Mouse (Mus musculus) thymus, adult 2 months (tissue): ENCODE measurements around the gene Chmp2b. TPM values are rescaled to one million over a fixed set of nuclear protein-coding genes. Genes with fewer than 3 reads are reported as not detected.

ENCODE experiments used
- DNase-seq: peaks from one replicate; pipeline ENCODE4 v3.0.0; 2021
- H3K27ac ChIP-seq: fragments of 200-500 bp; 2 replicates; pipeline ENCODE4 v1.5.1; 2012; ENCODE audit warnings: low read length, control low read depth; ENCODE audit not compliant: control insufficient read depth, insufficient read depth
- H3K27me3 ChIP-seq: fragments of 200-500 bp; 2 replicates; pipeline ENCODE4 v1.6.1; 2012; ENCODE audit warnings: mild to moderate bottlenecking, low read length, moderate library complexity, mixed read lengths; ENCODE audit not compliant: control insufficient read depth, insufficient read depth
- H3K36me3 ChIP-seq: fragments of 200-500 bp; 2 replicates; pipeline ENCODE4 v1.6.1; 2012; ENCODE audit warnings: mild to moderate bottlenecking, low read length, moderate library complexity; ENCODE audit not compliant: control insufficient read depth, insufficient read depth
- H3K4me1 ChIP-seq: fragments of 200-500 bp; replicated peaks from 2 replicates; pipeline ENCODE4 v1.6.1; 2012; ENCODE audit warnings: low read length; ENCODE audit not compliant: control insufficient read depth, insufficient read depth
- H3K4me3 ChIP-seq: fragments of 200-500 bp; 2 replicates; pipeline ENCODE4 v1.5.1; 2012; ENCODE audit warnings: mild to moderate bottlenecking, low read length, control low read depth, moderate library complexity; ENCODE audit not compliant: control insufficient read depth, insufficient read depth
- CTCF ChIP-seq: fragments of 200-500 bp; IDR thresholded peaks from 2 replicates; pipeline ENCODE4 v1.5.1; 2012; ENCODE audit warnings: mild to moderate bottlenecking, control low read depth, low read length, moderate library complexity, borderline replicate concordance; ENCODE audit not compliant: control insufficient read depth, poor library complexity, insufficient read depth; ENCODE audit errors: extremely low read depth
- POLR2A ChIP-seq: fragments of 200-500 bp; IDR thresholded peaks from 2 replicates; pipeline ENCODE4 v1.6.1; 2012; ENCODE audit warnings: mild to moderate bottlenecking, low read length, control low read depth, moderate library complexity; ENCODE audit not compliant: control insufficient read depth, poor library complexity, insufficient read depth; ENCODE audit errors: extremely low read depth
- WGBS: fragments of 180-500 bp; shearing (Covaris S2); methylation state at CpG from one replicate; pipeline ENCODE4 v1.1.7; 2018; 5-methylcytosine and 5-hydroxymethylcytosine counted together
- polyA plus RNA-seq: library from polyadenylated mRNA; depleted of rRNA; stranded (reverse); fragments of >200 nt; gene quantifications from 2 replicates; pipeline ENCODE4 v1.2.3, GENCODE M21; 2012

Chmp2b gene
- polyA plus RNA-seq, 1 experiment: 11.8 TPM

DNA sequence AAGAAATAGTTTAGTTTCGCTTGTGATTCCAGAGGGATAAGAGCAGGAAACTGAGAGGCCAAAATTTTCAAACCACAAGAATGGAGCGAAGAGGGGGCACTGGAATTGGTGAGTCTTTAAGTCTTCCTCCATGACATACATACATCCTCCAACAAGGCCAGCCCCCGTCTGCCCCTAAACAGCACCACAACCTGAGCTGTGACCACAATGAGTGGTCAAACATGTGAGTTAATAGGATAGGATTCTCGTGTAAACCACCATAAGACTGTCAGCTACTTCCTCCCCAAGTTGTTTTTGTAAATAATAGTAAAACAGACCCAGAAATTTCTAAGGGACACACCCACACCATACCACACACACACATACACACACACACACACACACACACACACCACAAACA is 6.3 kb upstream of the Chmp2b start:
- no peak overlapping the region for H3K4me3 ChIP-seq
- H3K4me1 ChIP-seq: no peaks in the 10 kb centered on the region
- TF ChIP-seq POLR2A (no peak), CTCF (no peak)
- DNase-seq: no peak
- 65% methylated on average over 4 of the region's 4 CpGs for WGBS
- no peaks in the 10 kb centered on the region for H3K27me3 ChIP-seq
- H3K27ac ChIP-seq: no peak overlapping the region
- no peaks in the 10 kb centered on the region for H3K36me3 ChIP-seq

DNA sequence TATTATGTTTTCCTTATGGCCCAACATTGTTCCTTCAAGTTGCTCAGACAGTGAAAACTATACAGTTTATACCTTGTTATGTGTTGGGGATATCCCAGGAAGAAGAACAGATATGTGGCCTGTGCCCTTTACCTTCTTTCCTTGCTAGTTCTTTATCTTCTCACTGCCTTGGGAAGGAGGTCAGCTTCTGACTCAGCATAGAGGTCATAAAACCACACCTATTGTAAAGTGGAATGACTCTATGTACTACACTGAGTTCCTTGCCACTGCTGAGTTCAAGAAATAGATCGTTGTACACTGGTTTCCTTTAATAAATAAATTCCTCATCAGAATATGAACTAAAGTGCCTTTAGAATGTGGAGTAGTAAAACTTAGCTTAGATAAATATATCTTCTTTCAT is 2.4 kb upstream of the Chmp2b start:
- 83% methylated on average over 1 of the region's 1 CpGs for WGBS
- Histone ChIP-seq H3K27ac (no peak overlapping the region), H3K4me1 (peaks cover 6% of the 10 kb centered on the region), H3K27me3 (no peaks in the 10 kb centered on the region), H3K36me3 (no peaks in the 10 kb centered on the region), H3K4me3 (no peak overlapping the region)
- no peak for TF ChIP-seq CTCF
- TF ChIP-seq POLR2A: no peak
- no peak for DNase-seq

DNA sequence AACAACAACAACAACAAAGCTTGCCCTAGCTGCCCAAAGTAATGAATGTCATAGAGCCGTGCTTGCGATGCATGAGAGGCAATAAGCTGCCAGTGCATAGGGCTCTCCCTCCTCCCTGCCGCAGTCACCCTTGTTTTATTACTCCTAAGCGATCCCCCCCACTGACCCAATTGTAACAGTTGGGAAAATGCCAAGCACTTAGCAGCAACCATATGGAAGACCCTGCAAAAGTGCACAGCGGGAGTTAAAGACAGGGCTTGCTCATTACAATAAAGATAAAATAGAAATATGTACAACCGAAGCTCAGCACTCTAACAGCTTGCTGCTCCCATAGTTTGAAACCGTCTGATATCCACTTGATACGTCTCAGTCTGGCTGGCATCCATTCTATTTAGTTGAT is 1.8 kb upstream of the Chmp2b start:
- Histone ChIP-seq H3K36me3 (no peaks in the 10 kb centered on the region), H3K27me3 (no peaks in the 10 kb centered on the region), H3K27ac (no peak overlapping the region), H3K4me1 (peaks cover 6% of the 10 kb centered on the region), H3K4me3 (no peak overlapping the region)
- no peak for TF ChIP-seq CTCF
- TF ChIP-seq POLR2A: no peak
- no peak for DNase-seq
- 96% methylated on average over 8 of the region's 8 CpGs for WGBS

DNA sequence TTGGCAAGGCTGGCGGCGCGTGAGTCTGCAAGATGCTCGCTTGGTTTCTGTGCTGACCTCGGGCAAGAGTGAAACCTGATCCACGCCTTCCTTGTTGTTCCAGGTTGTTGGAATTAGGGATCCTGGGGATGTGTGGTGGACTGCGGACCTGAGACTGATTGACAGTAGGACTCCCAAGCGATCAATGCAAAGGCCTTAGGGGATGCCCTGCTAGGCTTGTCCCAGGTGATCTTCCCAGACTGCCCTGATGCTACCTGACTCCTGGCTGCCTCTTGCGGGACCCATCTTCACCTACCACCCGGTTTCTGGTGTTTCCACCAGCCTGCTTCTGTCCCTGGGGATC is 309 bp upstream of the Chmp2b start:
- peak overlapping the region; percentile 69 for H3K4me3 ChIP-seq
- no peaks in the 10 kb centered on the region for H3K27me3 ChIP-seq
- H3K27ac ChIP-seq: no peak overlapping the region
- WGBS: 7% methylated on average over 10 of the region's 10 CpGs
- no peaks in the 10 kb centered on the region for H3K36me3 ChIP-seq
- no peak for TF ChIP-seq POLR2A
- no peak for TF ChIP-seq CTCF
- DNase-seq: no peak
- H3K4me1 ChIP-seq: peaks cover 6% of the 10 kb centered on the region

DNA sequence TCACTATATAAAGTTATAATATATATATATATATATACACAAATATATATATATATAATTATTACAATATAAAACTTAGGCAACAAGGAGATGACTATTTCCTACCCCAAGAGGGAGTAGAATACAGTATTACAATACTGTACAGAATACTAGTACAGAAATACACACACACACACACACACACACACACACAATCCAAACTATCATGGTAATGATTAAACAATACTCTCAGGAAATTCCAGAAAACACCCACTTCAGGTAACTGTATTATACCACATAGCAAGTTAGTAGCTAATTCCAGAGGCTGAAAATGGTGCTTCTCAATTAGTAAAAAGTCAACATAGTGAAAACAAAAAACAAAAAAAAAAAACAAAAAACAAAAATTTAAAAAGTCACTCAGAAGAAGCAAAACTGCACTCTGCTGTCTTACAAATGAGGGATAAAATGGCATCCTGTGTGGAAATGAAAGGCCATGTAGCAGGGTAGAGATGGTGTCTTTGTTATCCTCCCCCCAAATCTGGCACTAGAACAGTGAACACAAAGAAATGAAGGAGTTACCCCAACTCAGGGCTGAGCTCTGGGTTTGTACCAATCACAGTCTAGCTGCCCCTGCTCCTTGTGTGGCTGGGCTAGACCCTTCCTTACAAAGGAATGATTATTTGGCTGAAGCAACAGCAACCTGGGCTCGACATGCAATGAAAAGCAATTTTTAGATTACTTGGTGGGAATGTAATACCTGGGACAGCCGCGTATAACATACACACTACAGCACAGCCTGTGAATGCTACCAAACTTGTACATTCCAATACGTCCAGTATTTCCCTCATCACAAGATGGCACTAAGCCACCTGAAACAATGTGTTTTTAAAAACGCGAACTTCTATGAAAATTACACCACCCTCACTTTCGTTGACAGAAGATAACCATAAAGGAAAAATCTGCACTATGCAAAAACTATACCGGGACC is 1.2 kb downstream of the Chmp2b start:
- DNase-seq: no peak
- H3K27me3 ChIP-seq: no peaks in the 10 kb centered on the region
- H3K4me1 ChIP-seq: peaks cover 6% of the 10 kb centered on the region
- H3K4me3 ChIP-seq: peak overlapping the region; percentile 69; the same call in 1 of the 2 replicates
- no peak overlapping the region for H3K27ac ChIP-seq
- WGBS: 5% methylated on average over 8 of the region's 8 CpGs
- H3K36me3 ChIP-seq: no peaks in the 10 kb centered on the region
- no peak for TF ChIP-seq POLR2A

DNA sequence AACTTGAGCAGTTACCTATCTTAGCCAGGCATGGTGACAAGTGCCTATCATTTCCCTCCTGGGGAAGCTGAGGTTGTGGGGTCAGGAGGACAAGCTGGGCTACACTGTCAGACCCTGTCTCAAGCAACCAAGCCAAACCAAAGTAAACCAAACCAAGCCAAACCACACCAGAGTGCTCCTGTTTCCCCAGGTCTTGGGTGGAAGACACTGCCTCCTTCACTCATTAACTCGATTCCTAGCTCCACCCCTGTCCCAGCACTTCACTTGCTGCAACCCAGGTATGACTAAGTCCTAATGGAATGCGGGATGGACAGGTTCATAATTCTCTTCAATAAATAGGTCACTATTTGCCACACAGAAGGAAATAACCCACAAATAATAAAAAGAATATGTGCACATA is 2.9 kb downstream of the Chmp2b start:
- Histone ChIP-seq H3K4me3 (no peak overlapping the region), H3K27ac (no peak overlapping the region), H3K4me1 (peaks cover 6% of the 10 kb centered on the region), H3K36me3 (no peaks in the 10 kb centered on the region), H3K27me3 (no peaks in the 10 kb centered on the region)
- no peak for TF ChIP-seq CTCF
- WGBS: 93% methylated on average over 2 of the region's 2 CpGs
- no peak for DNase-seq

DNA sequence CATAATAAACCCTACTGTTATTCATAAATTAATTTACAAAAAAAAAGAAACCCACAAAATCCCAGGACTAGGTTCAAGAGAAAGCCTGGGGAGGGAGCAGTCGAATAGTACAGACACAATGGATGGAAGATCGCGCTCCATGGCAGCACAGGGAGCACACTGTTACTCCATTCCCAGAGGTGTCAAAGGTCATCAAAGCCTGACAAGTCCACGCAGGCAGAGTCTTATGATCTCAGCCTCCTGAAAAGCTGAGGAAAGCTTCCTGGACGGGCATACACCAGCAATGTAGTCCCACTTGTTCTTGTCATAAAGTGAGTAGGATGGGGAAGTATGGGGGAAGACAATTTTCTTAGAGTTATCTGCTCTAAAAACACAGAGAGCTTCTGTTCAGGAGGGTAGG is 5.2 kb downstream of the Chmp2b start:
- Histone ChIP-seq H3K36me3 (no peaks in the 10 kb centered on the region), H3K27me3 (no peaks in the 10 kb centered on the region), H3K4me3 (no peak overlapping the region), H3K27ac (no peak overlapping the region), H3K4me1 (peaks cover 3% of the 10 kb centered on the region)
- 96% methylated on average over 5 of the region's 5 CpGs for WGBS
- DNase-seq: no peak
- TF ChIP-seq POLR2A (no peak), CTCF (no peak)
